Mouse (Mus musculus) liver, postnatal 0 days (tissue): ENCODE results near the gene Atp1a1. TPM values are rescaled to one million over a fixed set of nuclear protein-coding genes. Genes with fewer than 3 reads are reported as not detected.

ENCODE experiments used
- ATAC-seq: fragments of 200-750 bp; cut with Nextera tagmentation; 2 replicates; pipeline ENCODE4 v1.8.0; 2017; ENCODE audit warnings: mild to moderate bottlenecking, moderate library complexity
- DNase-seq: peaks from one replicate; pipeline ENCODE4 v3.0.0-alpha.2; 2016
- H3K27ac ChIP-seq: fragments of 300-500 bp; sonication (generic); 2 replicates; pipeline ENCODE4 v1.5.1; 2014; ENCODE audit warnings: antibody characterized with exemption, moderate library complexity, mild to moderate bottlenecking, low read depth
- H3K27me3 ChIP-seq: fragments of 300-500 bp; sonication (generic); 2 replicates; pipeline ENCODE4 v1.6.1; 2014; ENCODE audit warnings: low read length, control low read depth, mixed read lengths; ENCODE audit not compliant: insufficient read depth
- H3K36me3 ChIP-seq: fragments of 300-500 bp; sonication (generic); replicated peaks from 2 replicates; pipeline ENCODE4 v1.6.1; 2014; ENCODE audit warnings: mild to moderate bottlenecking, control low read depth, low read length, moderate library complexity, mixed read lengths; ENCODE audit not compliant: insufficient read depth
- H3K4me1 ChIP-seq: fragments of 300-500 bp; sonication (generic); 2 replicates; pipeline ENCODE4 v1.6.1; 2014; ENCODE audit warnings: antibody characterized with exemption, mild to moderate bottlenecking, control low read depth; ENCODE audit not compliant: insufficient read depth
- H3K4me2 ChIP-seq: fragments of 300-500 bp; sonication (generic); 2 replicates; pipeline ENCODE4 v1.6.1; 2014; ENCODE audit warnings: low read depth, mild to moderate bottlenecking, low read length, moderate library complexity, mixed read lengths
- H3K4me3 ChIP-seq: fragments of 300-500 bp; sonication (generic); 2 replicates; pipeline ENCODE4 v1.5.1; 2014; ENCODE audit warnings: low read depth, low read length
- H3K9ac ChIP-seq: fragments of 300-500 bp; sonication (generic); replicated peaks from 2 replicates; pipeline ENCODE4 v1.6.1; 2014; ENCODE audit warnings: mild to moderate bottlenecking, moderate library complexity
- H3K9me3 ChIP-seq: fragments of 300-500 bp; sonication (generic); 2 replicates; pipeline ENCODE4 v1.6.1; 2016; ENCODE audit warnings: mild to moderate bottlenecking, control low read depth, low read length, mixed read lengths
- CTCF ChIP-seq: sonication (generic); IDR thresholded peaks from 2 replicates; pipeline ENCODE4 v1.5.1; 2016; ENCODE audit warnings: antibody characterized with exemption, low read depth
- EP300 ChIP-seq: IDR thresholded peaks from 2 replicates; pipeline ENCODE4 v1.6.1; 2016; ENCODE audit warnings: antibody characterized with exemption, low read depth, mild to moderate bottlenecking
- WGBS: fragments of 180-500 bp; shearing (Covaris S2); extraction: QIAGEN DNeasy Blood & Tissue Kit; methylation state at CpG from one replicate; pipeline ENCODE4 v1.1.7; 2014; ENCODE audit not compliant: insufficient replicate concordance; 5-methylcytosine and 5-hydroxymethylcytosine counted together
- polyA plus RNA-seq: library from polyadenylated mRNA; unstranded; fragments of >200 nt; fragmentation: Nextera tagmentation; extraction: Ambion mirVana; gene quantifications from 2 replicates; pipeline ENCODE4 v1.2.1, GENCODE M21; 2015

Atp1a1 gene
- polyA plus RNA-seq, 1 experiment from 2014 or later, result 39.3 TPM

GRCm38 (mm10) chr3:101617451-101617850, 13.0 kb upstream of the Atp1a1 start:
- no peaks in the 10 kb centered on the region for H3K4me1 ChIP-seq
- DNase-seq, result no peak
- H3K27me3 ChIP-seq, result no peaks in the 10 kb centered on the region
- H3K36me3 ChIP-seq, result no peaks in the 10 kb centered on the region
- TF ChIP-seq CTCF, result no peak
- no peak for TF ChIP-seq EP300
- H3K9me3 ChIP-seq, result 0 out of 2 replicates have a peak, but pooled peaks cover 4% of the 10 kb centered on the region
- no peak for ATAC-seq
- H3K9ac ChIP-seq, result no peak overlapping the region
- 67% methylated on average over 8 of the region's 8 CpGs for WGBS
- H3K27ac ChIP-seq, result no peak overlapping the region
- no peak overlapping the region for H3K4me2 ChIP-seq
- H3K4me3 ChIP-seq, result no peak overlapping the region

GRCm38 (mm10) chr3:101617007-101617406, 12.5 kb upstream of the Atp1a1 start:
- H3K4me3 ChIP-seq, result no peak overlapping the region
- no peaks in the 10 kb centered on the region for H3K4me1 ChIP-seq
- no peaks in the 10 kb centered on the region for H3K36me3 ChIP-seq
- DNase-seq (no peak), ATAC-seq (no peak)
- H3K4me2 ChIP-seq, result no peak overlapping the region
- no peak for TF ChIP-seq CTCF
- H3K9ac ChIP-seq, result no peak overlapping the region
- H3K27ac ChIP-seq, result no peak overlapping the region
- no peaks in the 10 kb centered on the region for H3K27me3 ChIP-seq
- 0 out of 2 replicates have a peak, but pooled peaks cover 4% of the 10 kb centered on the region for H3K9me3 ChIP-seq

- DNase-seq (no peak), ATAC-seq (no peak)
- TF ChIP-seq EP300 (no peak), CTCF (no peak)
- Histone ChIP-seq H3K27me3 (no peaks in the 10 kb centered on the region), H3K9me3 (0 out of 2 replicates have a peak, but pooled peaks cover 4% of the 10 kb centered on the region), H3K4me2 (no peak overlapping the region), H3K4me1 (no peaks in the 10 kb centered on the region), H3K27ac (no peak overlapping the region), H3K4me3 (no peak overlapping the region), H3K9ac (no peak overlapping the region), H3K36me3 (no peaks in the 10 kb centered on the region)
- 48% methylated on average over 6 of the region's 6 CpGs for WGBS
Observed at GRCm38 (mm10) chr3:101615856-101616255, 11.4 kb upstream of the Atp1a1 start.

GRCm38 (mm10) chr3:101611813-101612491, 7.5 kb upstream of the Atp1a1 start:
- H3K27me3 ChIP-seq, result no peaks in the 10 kb centered on the region
- H3K36me3 ChIP-seq, result no peaks in the 10 kb centered on the region
- H3K9ac ChIP-seq, result no peak overlapping the region
- H3K4me3 ChIP-seq, result no peak overlapping the region
- H3K4me2 ChIP-seq, result no peak overlapping the region
- H3K9me3 ChIP-seq, result no peaks in the 10 kb centered on the region
- WGBS, result 62% methylated on average over 10 of the region's 10 CpGs
- DNase-seq (no peak), ATAC-seq (no peak)
- H3K4me1 ChIP-seq, result no peaks in the 10 kb centered on the region
- no peak for TF ChIP-seq CTCF
- no peak for TF ChIP-seq EP300
- no peak overlapping the region for H3K27ac ChIP-seq

GRCm38 (mm10) chr3:101611012-101611812, 6.7 kb upstream of the Atp1a1 start:
- no peaks in the 10 kb centered on the region for H3K4me1 ChIP-seq
- DNase-seq, result no peak
- no peaks in the 10 kb centered on the region for H3K36me3 ChIP-seq
- 77% methylated on average over 7 of the region's 8 CpGs for WGBS
- no peak overlapping the region for H3K4me2 ChIP-seq
- ATAC-seq, result no peak
- no peaks in the 10 kb centered on the region for H3K9me3 ChIP-seq
- H3K9ac ChIP-seq, result no peak overlapping the region
- no peak overlapping the region for H3K4me3 ChIP-seq
- no peak for TF ChIP-seq CTCF
- TF ChIP-seq EP300, result no peak
- H3K27ac ChIP-seq, result no peak overlapping the region
- H3K27me3 ChIP-seq, result no peaks in the 10 kb centered on the region

GRCm38 (mm10) chr3:101609302-101609701, 4.8 kb upstream of the Atp1a1 start:
- H3K27ac ChIP-seq, result no peak overlapping the region
- H3K9me3 ChIP-seq, result no peaks in the 10 kb centered on the region
- no peaks in the 10 kb centered on the region for H3K36me3 ChIP-seq
- H3K4me3 ChIP-seq, result no peak overlapping the region
- ATAC-seq (no peak), DNase-seq (no peak)
- H3K4me1 ChIP-seq, result peaks cover 7% of the 10 kb centered on the region
- H3K4me2 ChIP-seq, result no peak overlapping the region
- H3K27me3 ChIP-seq, result 0 out of 2 replicates have a peak, but pooled peaks cover 6% of the 10 kb centered on the region
- H3K9ac ChIP-seq, result no peak overlapping the region
- no peak for TF ChIP-seq CTCF
- no peak for TF ChIP-seq EP300
- 70% methylated on average over 5 of the region's 5 CpGs for WGBS
